Mouse (Mus musculus): ENCODE results near the gene Rgsl1. TPM values are rescaled to one million over a fixed set of nuclear protein-coding genes. Genes with fewer than 3 reads are reported as not detected.

Gene Rgsl1
- polyA plus RNA-seq, 1 experiment, result 0.36 TPM

DNA sequence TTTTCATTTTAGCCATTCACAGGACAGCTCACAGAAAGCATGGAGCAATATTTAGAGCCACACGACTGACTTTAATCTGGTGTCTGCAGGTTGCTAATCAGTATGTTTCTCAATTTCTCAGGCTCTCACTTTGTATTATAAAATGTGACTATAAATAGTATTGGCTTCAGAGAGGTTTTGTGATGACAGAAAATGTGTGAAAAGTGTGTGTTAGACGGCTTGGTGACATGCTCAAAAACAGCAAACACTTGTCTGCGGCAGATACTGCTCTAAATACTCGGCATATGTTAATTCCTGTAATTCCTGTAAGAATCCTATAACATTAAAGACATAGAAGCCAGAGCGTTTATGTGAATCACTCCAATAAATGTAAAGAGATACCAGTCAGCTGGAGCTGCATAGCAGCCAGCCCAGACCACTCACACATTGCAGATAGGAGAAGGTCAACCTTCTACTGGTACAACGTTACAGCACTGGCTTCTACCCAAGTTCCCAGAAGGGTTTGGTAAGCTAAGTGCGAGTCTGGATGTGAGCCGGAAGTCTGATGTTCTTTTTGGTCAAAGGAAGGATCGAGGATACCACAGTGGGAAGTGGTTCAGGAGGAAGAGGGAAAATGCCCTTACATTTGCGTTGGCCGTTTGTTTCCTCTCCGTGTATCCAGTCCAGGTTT is 95.9 kb downstream of the Rgsl1 start:
- H3K36me3 ChIP-seq (ENCODE audit: control insufficient read depth, insufficient read depth, low read length), result no peaks in the 10 kb centered on the region
- no peaks in the 10 kb centered on the region for H3K27me3 ChIP-seq (ENCODE audit: control insufficient read depth, insufficient read depth, low read length)
- H3K4me3 ChIP-seq (ENCODE audit: control insufficient read depth, insufficient read depth, low read length), result no peak overlapping the region
- peaks cover 25% of the 10 kb centered on the region for H3K4me1 ChIP-seq (replicated peaks; ENCODE audit: control insufficient read depth, insufficient read depth, low read length)
- TF ChIP-seq POLR2A (IDR thresholded peaks at IDR 0.05; ENCODE audit: control insufficient read depth, extremely low read depth, insufficient read depth, low read length, poor library complexity) (no peak), CTCF (IDR thresholded peaks at IDR 0.05; ENCODE audit: borderline replicate concordance, control insufficient read depth, extremely low read depth, insufficient read depth, low read length, poor library complexity) (no peak)
- no peak overlapping the region for H3K27ac ChIP-seq (ENCODE audit: control insufficient read depth, insufficient read depth, low read length)
- no peak for DNase-seq
- WGBS, result 51% methylated on average over 12 of the region's 12 CpGs

DNA sequence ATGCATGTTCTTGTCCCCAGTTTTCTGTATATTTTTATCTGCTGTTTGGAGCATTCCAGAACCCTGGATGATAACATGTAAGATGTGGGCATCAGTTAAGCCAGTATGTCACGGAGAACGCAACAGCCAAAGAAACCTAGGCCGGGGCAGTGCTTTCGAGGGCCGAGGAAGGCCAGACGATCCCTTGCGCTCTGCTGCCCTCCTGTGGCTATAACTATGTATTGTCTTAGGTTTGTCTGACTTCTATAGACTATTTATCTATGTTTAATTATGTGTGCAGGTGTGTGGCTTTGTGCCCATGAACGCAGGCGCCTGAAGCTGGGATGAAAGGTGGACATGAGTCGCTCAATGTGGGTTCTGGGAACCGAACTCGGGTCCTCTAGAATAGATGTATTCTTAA is 97.2 kb downstream of the Rgsl1 start:
- Histone ChIP-seq H3K27ac (ENCODE audit: control insufficient read depth, insufficient read depth, low read length) (no peak overlapping the region), H3K4me1 (replicated peaks; ENCODE audit: control insufficient read depth, insufficient read depth, low read length) (peaks cover 25% of the 10 kb centered on the region), H3K4me3 (ENCODE audit: control insufficient read depth, insufficient read depth, low read length) (no peak overlapping the region), H3K27me3 (ENCODE audit: control insufficient read depth, insufficient read depth, low read length) (no peaks in the 10 kb centered on the region), H3K36me3 (ENCODE audit: control insufficient read depth, insufficient read depth, low read length) (no peaks in the 10 kb centered on the region)
- DNase-seq, result peak; percentile 76
- 4% methylated on average over 12 of the region's 12 CpGs for WGBS
- TF ChIP-seq POLR2A (IDR thresholded peaks at IDR 0.05; ENCODE audit: control insufficient read depth, extremely low read depth, insufficient read depth, low read length, poor library complexity) (no peak), CTCF (IDR thresholded peaks at IDR 0.05; ENCODE audit: borderline replicate concordance, control insufficient read depth, extremely low read depth, insufficient read depth, low read length, poor library complexity) (peak; percentile 75)

DNA sequence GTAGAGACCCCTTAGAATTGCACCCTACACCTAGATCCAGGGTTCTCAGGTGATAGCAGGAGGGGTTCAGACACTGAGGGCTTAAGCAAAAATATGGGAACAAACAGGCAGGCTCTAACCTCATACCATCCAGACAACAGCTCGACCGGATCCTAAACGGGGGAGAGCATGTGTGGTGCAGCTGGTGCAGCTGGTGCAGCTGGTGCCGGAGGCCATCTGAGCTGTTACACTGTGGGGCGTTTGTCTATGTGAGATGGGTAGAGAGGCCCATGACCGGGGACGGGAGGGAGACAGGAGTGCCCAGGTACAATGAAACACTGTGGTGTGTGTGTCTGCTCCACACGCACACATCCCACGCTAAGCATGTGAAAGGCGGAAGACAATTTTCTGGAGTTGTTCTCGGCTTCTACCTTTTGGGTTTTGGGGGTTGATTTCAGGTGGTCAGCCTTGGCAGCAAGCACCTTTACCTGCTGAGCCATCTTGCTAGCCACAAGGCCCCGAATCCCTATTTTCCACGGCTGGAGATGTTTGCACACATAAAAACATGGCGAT is 97.7 kb downstream of the Rgsl1 start:
- no peak overlapping the region for H3K27ac ChIP-seq (ENCODE audit: control insufficient read depth, insufficient read depth, low read length)
- H3K27me3 ChIP-seq (ENCODE audit: control insufficient read depth, insufficient read depth, low read length), result no peaks in the 10 kb centered on the region
- 67% methylated on average over 14 of the region's 14 CpGs for WGBS
- TF ChIP-seq POLR2A (IDR thresholded peaks at IDR 0.05; ENCODE audit: control insufficient read depth, extremely low read depth, insufficient read depth, low read length, poor library complexity), result no peak
- no peak for TF ChIP-seq CTCF (IDR thresholded peaks at IDR 0.05; ENCODE audit: borderline replicate concordance, control insufficient read depth, extremely low read depth, insufficient read depth, low read length, poor library complexity)
- peak; percentile 33 for DNase-seq
- peaks cover 25% of the 10 kb centered on the region for H3K4me1 ChIP-seq (replicated peaks; ENCODE audit: control insufficient read depth, insufficient read depth, low read length)
- H3K36me3 ChIP-seq (ENCODE audit: control insufficient read depth, insufficient read depth, low read length), result no peaks in the 10 kb centered on the region
- H3K4me3 ChIP-seq (ENCODE audit: control insufficient read depth, insufficient read depth, low read length), result no peak overlapping the region

DNA sequence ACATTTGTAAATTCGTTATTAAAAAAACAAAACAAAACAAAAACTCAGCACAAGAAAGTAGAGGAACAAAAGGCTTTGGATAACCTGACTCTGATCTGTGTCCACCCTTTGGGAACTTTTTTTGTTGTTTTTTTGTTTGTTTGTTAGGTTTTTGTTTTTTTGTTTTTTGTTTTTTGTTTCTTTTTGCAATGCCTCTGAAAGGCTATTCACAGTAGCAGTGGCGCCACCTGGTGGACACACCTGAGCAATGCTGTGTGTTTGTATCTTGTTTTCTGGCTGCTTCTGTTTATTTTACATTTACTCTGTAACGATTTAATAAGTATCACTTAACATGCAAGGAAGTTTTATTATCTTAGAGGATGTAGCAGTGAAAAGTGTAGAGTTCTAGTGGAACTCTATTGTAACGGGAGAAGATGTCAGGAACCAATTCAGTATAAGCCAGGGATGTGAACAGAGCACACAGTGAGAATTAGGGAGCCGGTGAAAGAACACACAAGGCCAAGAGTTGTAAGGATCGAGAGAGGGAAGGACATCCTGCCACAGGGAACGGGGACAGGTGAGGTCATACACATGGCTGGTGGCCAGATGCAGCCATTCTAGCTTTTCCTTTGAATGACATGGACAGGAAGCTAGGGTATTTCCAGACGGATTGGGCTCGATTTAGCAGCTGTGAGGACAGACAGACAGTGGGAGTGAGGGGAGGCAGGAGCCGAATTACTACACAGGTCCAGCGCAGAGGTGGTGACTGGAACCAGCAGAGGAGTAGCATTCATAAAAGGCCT is 101.4 kb downstream of the Rgsl1 start:
- WGBS, result 53% methylated on average over 11 of the region's 11 CpGs
- DNase-seq, result peak; percentile 73

DNA sequence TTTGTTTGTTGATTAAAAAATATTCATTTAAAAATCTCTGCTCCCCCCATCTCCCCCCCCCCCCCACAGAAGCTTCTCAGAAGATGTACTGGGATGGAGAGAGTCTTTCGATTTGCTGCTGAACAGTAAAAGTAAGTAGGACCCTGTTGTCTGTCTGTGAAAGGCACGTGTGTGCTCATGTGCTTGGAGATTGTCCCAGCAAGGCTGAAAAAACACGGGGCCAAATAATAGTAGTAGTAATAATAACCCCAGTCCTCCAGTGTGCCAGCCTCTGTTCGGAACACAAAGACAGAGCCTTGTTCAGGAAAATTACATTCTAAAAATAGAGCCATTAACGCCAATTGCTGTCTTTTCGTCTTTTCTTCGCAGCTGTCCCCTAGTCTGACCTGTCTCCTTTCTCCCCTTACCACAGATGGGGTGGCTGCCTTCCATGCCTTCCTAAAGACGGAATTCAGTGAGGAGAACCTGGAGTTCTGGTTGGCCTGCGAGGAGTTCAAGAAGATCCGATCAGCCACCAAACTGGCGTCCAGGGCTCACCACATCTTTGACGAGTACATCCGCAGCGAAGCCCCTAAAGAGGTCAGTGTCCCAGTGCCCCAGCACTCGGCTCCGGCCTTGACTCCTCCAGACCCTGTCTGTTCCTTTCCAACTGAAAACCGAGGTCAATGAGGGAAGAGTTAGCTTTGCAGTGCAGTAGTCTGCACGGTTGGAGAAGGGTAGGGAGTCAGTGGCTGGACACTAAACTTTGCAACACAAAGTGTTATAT is 102.2 kb downstream of the Rgsl1 start:
- WGBS, result 86% methylated on average over 18 of the region's 18 CpGs
- TF ChIP-seq CTCF (IDR thresholded peaks at IDR 0.05; ENCODE audit: borderline replicate concordance, control insufficient read depth, extremely low read depth, insufficient read depth, low read length, poor library complexity) (no peak), POLR2A (IDR thresholded peaks at IDR 0.05; ENCODE audit: control insufficient read depth, extremely low read depth, insufficient read depth, low read length, poor library complexity) (no peak)
- Histone ChIP-seq H3K27ac (ENCODE audit: control insufficient read depth, insufficient read depth, low read length) (no peak overlapping the region), H3K36me3 (ENCODE audit: control insufficient read depth, insufficient read depth, low read length) (no peaks in the 10 kb centered on the region), H3K27me3 (ENCODE audit: control insufficient read depth, insufficient read depth, low read length) (no peaks in the 10 kb centered on the region; the same call in 1 of the 2 replicates), H3K4me3 (ENCODE audit: control insufficient read depth, insufficient read depth, low read length) (no peak overlapping the region), H3K4me1 (replicated peaks; ENCODE audit: control insufficient read depth, insufficient read depth, low read length) (peaks cover 14% of the 10 kb centered on the region)
- DNase-seq, result no peak

More for the DNA sequence above, 101.4 kb downstream of the Rgsl1 start:
- no peak overlapping the region for H3K4me3 ChIP-seq (ENCODE audit: control insufficient read depth, insufficient read depth, low read length)
- no peak overlapping the region for H3K27ac ChIP-seq (ENCODE audit: control insufficient read depth, insufficient read depth, low read length)
- H3K4me1 ChIP-seq (replicated peaks; ENCODE audit: control insufficient read depth, insufficient read depth, low read length), result peaks cover 14% of the 10 kb centered on the region
- TF ChIP-seq CTCF (IDR thresholded peaks at IDR 0.05; ENCODE audit: borderline replicate concordance, control insufficient read depth, extremely low read depth, insufficient read depth, low read length, poor library complexity) (no peak), POLR2A (IDR thresholded peaks at IDR 0.05; ENCODE audit: control insufficient read depth, extremely low read depth, insufficient read depth, low read length, poor library complexity) (no peak)
- no peaks in the 10 kb centered on the region for H3K36me3 ChIP-seq (ENCODE audit: control insufficient read depth, insufficient read depth, low read length)
- H3K27me3 ChIP-seq (ENCODE audit: control insufficient read depth, insufficient read depth, low read length), result no peaks in the 10 kb centered on the region; the same call in 1 of the 2 replicates
